Mouse (Mus musculus): ENCODE data around the gene Gprin2. TPM values are rescaled to one million over a fixed set of nuclear protein-coding genes. Genes with fewer than 3 reads are reported as not detected.

The Gprin2 gene
- polyA plus RNA-seq, 1 experiment from 2014 or later, result 0.30 TPM

Other genes with a start within 250 kb of the Gprin2 start
- gene Rbp3, start 247.7 kb downstream of the Gprin2 start, polyA plus RNA-seq (2015; fragmentation: Nextera tagmentation; extraction: Ambion mirVana), result not detected in 2 replicates
- not detected in 2 replicates for gene Zfp488, start 222.9 kb downstream of the Gprin2 start, polyA plus RNA-seq (2015; fragmentation: Nextera tagmentation; extraction: Ambion mirVana)
- gene Gm30083, start 186.5 kb downstream of the Gprin2 start, polyA plus RNA-seq (2015; fragmentation: Nextera tagmentation; extraction: Ambion mirVana), result not detected in 2 replicates
- gene Gm5460, start 184.9 kb downstream of the Gprin2 start, polyA plus RNA-seq (2015; fragmentation: Nextera tagmentation; extraction: Ambion mirVana), result not detected in 2 replicates
- not detected in 2 replicates for gene Antxrl, start 148.9 kb downstream of the Gprin2 start, polyA plus RNA-seq (2015; fragmentation: Nextera tagmentation; extraction: Ambion mirVana)
- 10.1 and 15.0 TPM in 2 replicates for gene Anxa8, start 115.7 kb downstream of the Gprin2 start, polyA plus RNA-seq (2015; fragmentation: Nextera tagmentation; extraction: Ambion mirVana)
- 0.19 TPM in 1 of 2 replicates, not detected in the other for gene A630023A22Rik, start 98.9 kb downstream of the Gprin2 start, polyA plus RNA-seq (2015; fragmentation: Nextera tagmentation; extraction: Ambion mirVana)
- gene Npy4r, start 49.2 kb downstream of the Gprin2 start, polyA plus RNA-seq (2015; fragmentation: Nextera tagmentation; extraction: Ambion mirVana), result 0.05 and 0.20 TPM in 2 replicates
- 0.87 and 1.0 TPM in 2 replicates for gene Syt15, start 17.9 kb upstream of the Gprin2 start, polyA plus RNA-seq (2015; fragmentation: Nextera tagmentation; extraction: Ambion mirVana)
- gene Shld2, start 108.8 kb upstream of the Gprin2 start, polyA plus RNA-seq (2015; fragmentation: Nextera tagmentation; extraction: Ambion mirVana), result 9.9 and 10.1 TPM in 2 replicates
- gene Glud1, start 109.1 kb upstream of the Gprin2 start, polyA plus RNA-seq (2015; fragmentation: Nextera tagmentation; extraction: Ambion mirVana), result 53.7 and 56.7 TPM in 2 replicates
- gene Fam25c, start 153.8 kb upstream of the Gprin2 start, polyA plus RNA-seq (2015; fragmentation: Nextera tagmentation; extraction: Ambion mirVana), result 1.0 TPM in 1 of 2 replicates, not detected in the other
- gene Sncg, start 173.1 kb upstream of the Gprin2 start, polyA plus RNA-seq (2015; fragmentation: Nextera tagmentation; extraction: Ambion mirVana), result 6.8 and 8.0 TPM in 2 replicates
- gene Mmrn2, start 173.8 kb upstream of the Gprin2 start, polyA plus RNA-seq (2015; fragmentation: Nextera tagmentation; extraction: Ambion mirVana), result 14.8 and 15.6 TPM in 2 replicates